In the genomic region with DNA sequence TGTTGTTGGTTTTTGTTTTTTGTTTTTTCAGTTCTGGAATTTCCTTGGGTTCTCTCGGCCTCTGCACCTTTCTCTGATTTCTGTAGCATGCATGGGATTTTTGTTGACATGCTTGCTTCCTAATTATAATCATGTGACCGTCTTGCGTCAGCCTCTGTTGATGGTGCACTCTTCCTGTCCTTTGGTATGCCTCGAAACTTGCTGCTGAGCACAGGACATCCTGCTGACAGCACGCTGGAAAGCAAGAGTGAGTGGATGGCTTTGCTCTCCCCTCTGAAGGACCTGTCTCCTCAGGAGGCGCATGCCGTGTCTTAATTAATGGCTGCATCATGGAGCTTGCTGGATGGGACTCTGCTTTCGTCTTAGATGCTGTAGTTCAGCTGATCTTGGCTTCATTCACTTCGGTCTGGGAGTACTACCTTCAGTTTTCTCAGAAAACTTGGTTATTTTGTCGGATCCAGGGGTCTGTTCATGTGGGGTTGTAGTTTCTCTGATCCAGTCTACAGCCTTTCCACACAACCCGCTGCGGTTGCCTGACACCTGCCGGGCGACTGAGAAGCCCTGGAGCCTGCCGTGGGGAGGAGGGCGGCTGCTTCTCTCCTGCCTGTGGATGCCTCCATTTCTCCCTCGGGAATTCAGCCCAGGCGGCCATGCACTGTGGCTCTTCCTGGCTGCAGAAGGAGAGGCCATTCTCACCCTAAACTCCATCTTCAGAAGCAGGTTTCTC, we compare ENCODE assay signal across 8 mouse cellular contexts. TPM values are rescaled to one million over a fixed set of nuclear protein-coding genes. Genes with fewer than 3 reads are reported as not detected.
DNase-seq lines count a peak whose midpoint lies in the region; ATAC-seq and TF ChIP-seq lines count a peak whose summit lies in the region.

No protein-coding gene starts in this region.

- peaks cover 6% of the 10 kb centered on the region; the same call in 1 of the 2 replicates for H3K4me1 ChIP-seq in kidney, adult 2 months (ENCODE audit: control insufficient read depth, insufficient read depth, low read length)
- 0 out of 2 replicates have a peak, but pooled peaks cover 7% of the 10 kb centered on the region for H3K4me1 ChIP-seq in embryonic facial prominence, embryonic 12.5 days
- peaks cover 3% of the 10 kb centered on the region; the same call in 1 of the 2 replicates for H3K4me1 ChIP-seq in hindbrain, embryonic 11.5 days (replicated peaks; ENCODE audit: control insufficient read depth, insufficient read depth, low read length)

- peak overlapping the region; percentile 18; the same call in 1 of the 2 replicates for H3K27ac ChIP-seq in kidney, adult 2 months (ENCODE audit: insufficient read depth, low read depth, low read length)
- H3K27ac ChIP-seq in embryonic facial prominence, embryonic 12.5 days = no peak overlapping the region
- H3K27ac ChIP-seq in hindbrain, embryonic 11.5 days (ENCODE audit: low read depth, low read length) = no peak overlapping the region

- H3K9me3 ChIP-seq in embryonic facial prominence, embryonic 12.5 days = no peaks in the 10 kb centered on the region
- no peaks in the 10 kb centered on the region for H3K9me3 ChIP-seq in hindbrain, embryonic 11.5 days (ENCODE audit: control insufficient read depth, low read length)

- peak overlapping the region; percentile 7; the same call in 1 of the 2 replicates for H3K4me3 ChIP-seq in kidney, adult 2 months (ENCODE audit: insufficient read depth, low read depth, low read length)
- no peak overlapping the region for H3K4me3 ChIP-seq in embryonic facial prominence, embryonic 12.5 days
- no peak overlapping the region for H3K4me3 ChIP-seq in hindbrain, embryonic 11.5 days (ENCODE audit: low read depth, low read length)

- H3K9ac ChIP-seq in embryonic facial prominence, embryonic 12.5 days = 0 out of 2 replicates have a peak overlapping the region, but pooled peaks have one; percentile 21
- H3K9ac ChIP-seq in hindbrain, embryonic 11.5 days (ENCODE audit: low read depth, low read length) = no peak overlapping the region

- peak; percentile 62 for DNase-seq in kidney, adult 2 months
- DNase-seq in kidney, postnatal 10 days = no peak
- peak; percentile 22 for DNase-seq in hindbrain, embryonic 11.5 days (ENCODE audit: low spot score)
- peak; percentile 49 for DNase-seq in lung, postnatal 14 days
- DNase-seq in urinary bladder, postnatal 36 days (ENCODE audit: low spot score in 2 of 2) = no peak
- DNase-seq in urinary bladder, adult 18-20 months (ENCODE audit: low spot score in 2 of 2) = no peak
- DNase-seq in gastrocnemius, postnatal 4 days (ENCODE audit: low spot score in 2 of 2) = no peak

- no peak for TF ChIP-seq POLR2A in kidney, adult 2 months (IDR thresholded peaks at IDR 0.05; ENCODE audit: low read depth, low read length)

- H3K27me3 ChIP-seq in kidney, adult 2 months (replicated peaks; ENCODE audit: control insufficient read depth, insufficient read depth, low read length) = no peaks in the 10 kb centered on the region
- H3K27me3 ChIP-seq in embryonic facial prominence, embryonic 12.5 days = no peaks in the 10 kb centered on the region
- no peaks in the 10 kb centered on the region for H3K27me3 ChIP-seq in hindbrain, embryonic 11.5 days (ENCODE audit: control insufficient read depth, insufficient read depth, low read length)

- no peaks in the 10 kb centered on the region for H3K36me3 ChIP-seq in kidney, adult 2 months (ENCODE audit: control insufficient read depth, insufficient read depth, low read length)
- H3K36me3 ChIP-seq in embryonic facial prominence, embryonic 12.5 days = no peaks in the 10 kb centered on the region; the same call in 1 of the 2 replicates
- H3K36me3 ChIP-seq in hindbrain, embryonic 11.5 days (ENCODE audit: control insufficient read depth, insufficient read depth, low read length) = no peaks in the 10 kb centered on the region

- peak overlapping the region; percentile 31 for H3K4me2 ChIP-seq in embryonic facial prominence, embryonic 12.5 days (replicated peaks)
- peak overlapping the region; percentile 19 for H3K4me2 ChIP-seq in hindbrain, embryonic 11.5 days (replicated peaks; ENCODE audit: low read depth, low read length)

- WGBS in kidney, adult 2 months = 30% methylated on average over 18 of the region's 18 CpGs
- WGBS in embryonic facial prominence, embryonic 12.5 days = 21% methylated on average over 18 of the region's 18 CpGs
- 21% methylated on average over 18 of the region's 18 CpGs for WGBS in hindbrain, embryonic 11.5 days

- no peak for TF ChIP-seq CTCF in kidney, adult 2 months (conservative IDR thresholded peaks at IDR 0.05; ENCODE audit: insufficient read depth, insufficient read length, low read depth, low read length)

- ATAC-seq in embryonic facial prominence, embryonic 12.5 days (ENCODE audit: insufficient number of reproducible peaks, insufficient read depth, low FRiP score, low TSS enrichment) = no peak
- ATAC-seq in hindbrain, embryonic 11.5 days (ENCODE audit: low FRiP score) = no peak

RNA-seq across cellular contexts. Expression of a gene that starts 14.4 kb away (rescaled TPM):
- 31.1 and 34.6 TPM in 2 replicates for polyA plus RNA-seq in kidney, adult 2 months (2012; rRNA removed)
- 16.1 and 16.7 TPM in 2 replicates for polyA plus RNA-seq in embryonic facial prominence, embryonic 12.5 days (2016; fragmentation: Nextera tagmentation; extraction: Ambion mirVana)
- polyA plus RNA-seq in hindbrain, embryonic 11.5 days (2014; fragmentation: Nextera tagmentation; extraction: Ambion mirVana) = 20.9 and 21.4 TPM in 2 replicates
- total RNA-seq in gastrocnemius, postnatal 4 days (2021) = 10 to 100 TPM; 13.9 to 15.7 TPM

RNA-seq across cellular contexts. Expression of a gene that starts 17.2 kb away (rescaled TPM):
- 299 and 319 TPM in 2 replicates for polyA plus RNA-seq in kidney, adult 2 months (2012; rRNA removed)
- 99.5 and 102 TPM in 2 replicates for polyA plus RNA-seq in embryonic facial prominence, embryonic 12.5 days (2016; fragmentation: Nextera tagmentation; extraction: Ambion mirVana)
- polyA plus RNA-seq in hindbrain, embryonic 11.5 days (2014; fragmentation: Nextera tagmentation; extraction: Ambion mirVana) = 145 and 152 TPM in 2 replicates
- 10 to 100 TPM; 47.2 to 50.0 TPM for total RNA-seq in gastrocnemius, postnatal 4 days (2021)

Comparison
In these comparisons a context has a peak if more than half of its experiments do, and no peak if none do; other contexts are left out.
1. DNase-seq: peak in kidney, adult 2 months (single experiment), hindbrain, embryonic 11.5 days (single experiment) and lung, postnatal 14 days (single experiment); none in kidney, postnatal 10 days (single experiment), urinary bladder, postnatal 36 days (0 of 2), urinary bladder, adult 18-20 months (0 of 2) and gastrocnemius, postnatal 4 days (0 of 2).